19 mouse cellular contexts compared by ENCODE assay signal in genomic region chr8:8131961-8132376, GRCm38 (mm10).
A peak's percentile ranks its signal among the peaks of the same experiment; 100 is the strongest.
DNase-seq lines count a peak whose midpoint lies in the region; ATAC-seq lines count a peak whose summit lies in the region.
"Had no signal": no experiment of that assay in that cellular context is flagged by ENCODE, and none has a peak within 500 bp of the region (broad histone marks: within the 10 kb centered on the region; RNA-seq: fewer than 3 reads in every experiment).

No protein-coding gene starts in this region.

- no peaks in the 10 kb centered on the region for H3K36me3 ChIP-seq in hindbrain, embryonic 11.5 days (ENCODE audit: control insufficient read depth, insufficient read depth, low read length)
- no peaks in the 10 kb centered on the region for H3K36me3 ChIP-seq in hindbrain, embryonic 16.5 days (ENCODE audit: control insufficient read depth, insufficient read depth, low read length)
- H3K36me3 ChIP-seq in midbrain, embryonic 10.5 days = no peaks in the 10 kb centered on the region
- H3K36me3 ChIP-seq in midbrain, embryonic 15.5 days (replicated peaks) = no peaks in the 10 kb centered on the region
- H3K36me3 ChIP-seq in neural tube, embryonic 12.5 days = no peaks in the 10 kb centered on the region
- H3K36me3 ChIP-seq: limb, embryonic 10.5 days had no signal

- H3K9ac ChIP-seq in hindbrain, embryonic 11.5 days (ENCODE audit: low read depth, low read length) = no peak overlapping the region
- no peak overlapping the region for H3K9ac ChIP-seq in hindbrain, embryonic 16.5 days (ENCODE audit: low read depth, low read length)
- no peak overlapping the region for H3K9ac ChIP-seq in midbrain, embryonic 15.5 days
- H3K9ac ChIP-seq in neural tube, embryonic 12.5 days = no peak overlapping the region
- H3K9ac ChIP-seq: liver, postnatal 0 days had no signal

- H3K27me3 ChIP-seq in hindbrain, embryonic 11.5 days (ENCODE audit: control insufficient read depth, insufficient read depth, low read length) = no peaks in the 10 kb centered on the region
- H3K27me3 ChIP-seq in hindbrain, embryonic 16.5 days (replicated peaks; ENCODE audit: control insufficient read depth, insufficient read depth, low read length) = no peaks in the 10 kb centered on the region
- H3K27me3 ChIP-seq in midbrain, embryonic 10.5 days (ENCODE audit: low read depth, poor library complexity, severe bottlenecking) = peaks cover 58% of the 10 kb centered on the region
- peaks cover 6% of the 10 kb centered on the region; the same call in 1 of the 2 replicates for H3K27me3 ChIP-seq in midbrain, embryonic 15.5 days (replicated peaks)
- H3K27me3 ChIP-seq in neural tube, embryonic 12.5 days (replicated peaks) = peaks cover 3% of the 10 kb centered on the region; the same call in 1 of the 2 replicates

- no peak overlapping the region for H3K27ac ChIP-seq in hindbrain, embryonic 11.5 days (ENCODE audit: low read depth, low read length)
- H3K27ac ChIP-seq in hindbrain, embryonic 16.5 days (ENCODE audit: low read depth, low read length) = no peak overlapping the region
- H3K27ac ChIP-seq in midbrain, embryonic 10.5 days (replicated peaks) = no peak overlapping the region
- H3K27ac ChIP-seq in midbrain, embryonic 15.5 days = no peak overlapping the region
- no peak overlapping the region for H3K27ac ChIP-seq in neural tube, embryonic 12.5 days
- H3K27ac ChIP-seq: limb, embryonic 10.5 days; stomach, postnatal 0 days had no signal

- H3K4me3 ChIP-seq in hindbrain, embryonic 11.5 days (ENCODE audit: low read depth, low read length) = no peak overlapping the region
- H3K4me3 ChIP-seq in hindbrain, embryonic 16.5 days (ENCODE audit: low read length) = no peak overlapping the region
- no peak overlapping the region for H3K4me3 ChIP-seq in midbrain, embryonic 10.5 days
- no peak overlapping the region for H3K4me3 ChIP-seq in midbrain, embryonic 15.5 days
- H3K4me3 ChIP-seq in neural tube, embryonic 12.5 days = no peak overlapping the region
- H3K4me3 ChIP-seq: limb, embryonic 10.5 days had no signal

- DNase-seq in hindbrain, embryonic 11.5 days (ENCODE audit: low spot score) = peak; percentile 39
- peak; percentile 26 for DNase-seq in midbrain, embryonic 10.5 days (ENCODE audit: low spot score)
- DNase-seq in embryo, embryonic 10 days (ENCODE audit: low spot score) = peak; percentile 63
- no peak for DNase-seq in heart, adult 9 months (ENCODE audit: low spot score in 2 of 2)
- no peak for DNase-seq in urinary bladder, postnatal 25 days (ENCODE audit: low spot score)
- DNase-seq: adrenal gland, adult 8-10 months; B cell, adult 2 months; cerebellum, adult 9-10 months; gastrocnemius, postnatal 25 days; kidney, adult 2 months; layer of hippocampus, adult 9-11 months; liver, postnatal 0 days; lung, postnatal 10 days had no signal

- no peaks in the 10 kb centered on the region for H3K9me3 ChIP-seq in hindbrain, embryonic 11.5 days (ENCODE audit: control insufficient read depth, low read length)
- H3K9me3 ChIP-seq in hindbrain, embryonic 16.5 days (ENCODE audit: control insufficient read depth, low read length) = no peaks in the 10 kb centered on the region
- no peaks in the 10 kb centered on the region for H3K9me3 ChIP-seq in midbrain, embryonic 10.5 days (replicated peaks)
- no peaks in the 10 kb centered on the region for H3K9me3 ChIP-seq in midbrain, embryonic 15.5 days
- no peaks in the 10 kb centered on the region for H3K9me3 ChIP-seq in neural tube, embryonic 12.5 days
- H3K9me3 ChIP-seq: limb, embryonic 10.5 days had no signal

- 5% methylated on average over 3 of the region's 3 CpGs for WGBS in hindbrain, embryonic 11.5 days
- WGBS in hindbrain, embryonic 16.5 days = 8% methylated on average over 3 of the region's 3 CpGs
- WGBS in midbrain, embryonic 10.5 days = 0% methylated on average over 3 of the region's 3 CpGs
- WGBS in midbrain, embryonic 15.5 days = 12% methylated on average over 3 of the region's 3 CpGs
- WGBS in neural tube, embryonic 12.5 days = 3% methylated on average over 3 of the region's 3 CpGs

- H3K4me1 ChIP-seq in hindbrain, embryonic 11.5 days (replicated peaks; ENCODE audit: control insufficient read depth, insufficient read depth, low read length) = 0 out of 2 replicates have a peak, but pooled peaks cover 4% of the 10 kb centered on the region
- peaks cover 2% of the 10 kb centered on the region for H3K4me1 ChIP-seq in hindbrain, embryonic 16.5 days (ENCODE audit: control insufficient read depth, insufficient read depth, low read depth, low read length)
- H3K4me1 ChIP-seq in midbrain, embryonic 10.5 days = peaks cover 33% of the 10 kb centered on the region
- H3K4me1 ChIP-seq in midbrain, embryonic 15.5 days = peaks cover 8% of the 10 kb centered on the region; the same call in 1 of the 2 replicates
- peaks cover 20% of the 10 kb centered on the region for H3K4me1 ChIP-seq in neural tube, embryonic 12.5 days

- peak; percentile 72 for ATAC-seq in hindbrain, embryonic 11.5 days (ENCODE audit: low FRiP score)
- ATAC-seq in hindbrain, embryonic 16.5 days = no peak; the same call in 1 of the 2 replicates
- no peak for ATAC-seq in midbrain, embryonic 15.5 days (replicated peaks)
- peak; percentile 75 for ATAC-seq in neural tube, embryonic 12.5 days (ENCODE audit: low FRiP score, low read depth)
- ATAC-seq: inflammation-experienced regulatory T-cells, adult 6 months; liver, postnatal 0 days had no signal

- no peak overlapping the region for H3K4me2 ChIP-seq in hindbrain, embryonic 11.5 days (replicated peaks; ENCODE audit: low read depth, low read length)
- no peak overlapping the region for H3K4me2 ChIP-seq in hindbrain, embryonic 16.5 days (ENCODE audit: low read length)
- no peak overlapping the region for H3K4me2 ChIP-seq in midbrain, embryonic 15.5 days
- H3K4me2 ChIP-seq in neural tube, embryonic 12.5 days (replicated peaks) = no peak overlapping the region

Comparison
In these comparisons a context has a peak if more than half of its experiments do, and no peak if none do; other contexts are left out.
1. ATAC-seq: peak in hindbrain, embryonic 11.5 days (single experiment) and neural tube, embryonic 12.5 days (single experiment); none in hindbrain, embryonic 16.5 days (single experiment) and midbrain, embryonic 15.5 days (single experiment).
2. DNase-seq: peak in hindbrain, embryonic 11.5 days (single experiment), midbrain, embryonic 10.5 days (single experiment) and embryo, embryonic 10 days (single experiment); none in heart, adult 9 months (0 of 2) and urinary bladder, postnatal 25 days (single experiment).